Mouse (Mus musculus) embryonic facial prominence, embryonic 15.5 days (tissue): Measurements from ENCODE around the gene Klhl25. TPM values are rescaled to one million over a fixed set of nuclear protein-coding genes. Genes with fewer than 3 reads are reported as not detected.
A peak's percentile ranks its signal among the peaks of the same experiment; 100 is the strongest.

ENCODE experiments used
- ATAC-seq: fragments of 200-750 bp; cut with Nextera tagmentation; 2 replicates; pipeline ENCODE4 v1.8.0; 2017; ENCODE audit warnings: low read depth, moderate TSS enrichment; ENCODE audit not compliant: insufficient number of reproducible peaks, low FRiP score, low TSS enrichment
- H3K27ac ChIP-seq: fragments of 300-500 bp; sonication (generic); replicated peaks from 2 replicates; pipeline ENCODE4 v1.5.1; 2015; ENCODE audit warnings: mild to moderate bottlenecking, inconsistent platforms
- H3K27me3 ChIP-seq: fragments of 300-500 bp; sonication (generic); 2 replicates; pipeline ENCODE4 v1.6.1; 2015; ENCODE audit warnings: inconsistent platforms
- H3K36me3 ChIP-seq: fragments of 300-500 bp; sonication (generic); 2 replicates; pipeline ENCODE4 v1.6.1; 2015; ENCODE audit warnings: mild to moderate bottlenecking, inconsistent platforms
- H3K4me1 ChIP-seq: fragments of 300-500 bp; sonication (generic); 2 replicates; pipeline ENCODE4 v1.6.1; 2015; ENCODE audit warnings: inconsistent platforms
- H3K4me2 ChIP-seq: fragments of 300-500 bp; sonication (generic); replicated peaks from 2 replicates; pipeline ENCODE4 v1.6.1; 2015; ENCODE audit warnings: mild to moderate bottlenecking, inconsistent platforms
- H3K4me3 ChIP-seq: fragments of 300-500 bp; sonication (generic); replicated peaks from 2 replicates; pipeline ENCODE4 v1.5.1; 2015; ENCODE audit warnings: mild to moderate bottlenecking, inconsistent platforms
- H3K9ac ChIP-seq: fragments of 300-500 bp; sonication (generic); 2 replicates; pipeline ENCODE4 v1.6.1; 2015; ENCODE audit warnings: inconsistent platforms
- H3K9me3 ChIP-seq: fragments of 300-500 bp; sonication (generic); replicated peaks from 2 replicates; pipeline ENCODE4 v1.6.1; 2016; ENCODE audit warnings: inconsistent platforms
- WGBS: fragments of 180-500 bp; shearing (Covaris S2); methylation state at CpG from one replicate; pipeline ENCODE4 v1.1.7; 2015; 5-methylcytosine and 5-hydroxymethylcytosine counted together
- polyA plus RNA-seq: library from polyadenylated mRNA; unstranded; fragments of >200 nt; fragmentation: Nextera tagmentation; extraction: Ambion mirVana; gene quantifications from 2 replicates; pipeline ENCODE4 v1.2.1, GENCODE M21; 2015

Gene Klhl25
- polyA plus RNA-seq, 1 experiment from 2014 or later: 23.3 TPM

DNA sequence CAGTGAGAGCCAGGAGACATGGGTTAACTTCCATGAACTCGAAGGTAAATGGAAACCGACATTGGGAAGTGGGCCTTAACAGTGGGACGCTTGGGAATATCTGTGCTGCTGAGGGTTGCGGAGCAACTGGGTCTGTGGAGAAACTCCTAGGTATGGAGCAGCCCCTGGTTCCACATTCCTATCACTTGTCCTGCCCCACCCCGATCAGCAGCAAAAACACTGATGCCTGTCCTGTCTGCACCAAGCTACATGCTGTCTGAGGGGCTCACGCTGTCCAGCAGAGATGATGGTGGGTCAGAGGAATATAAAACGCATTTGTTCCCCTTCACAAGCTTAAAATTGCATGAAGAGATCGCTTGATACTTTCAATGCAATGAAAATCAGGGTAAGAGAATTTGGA, 32.1 kb downstream of the Klhl25 start:
- Histone ChIP-seq H3K9ac (no peak overlapping the region), H3K4me1 (peaks cover 5% of the 10 kb centered on the region), H3K27ac (0 out of 2 replicates have a peak overlapping the region, but pooled peaks have one; percentile 17), H3K9me3 (no peaks in the 10 kb centered on the region), H3K4me2 (peak overlapping the region; percentile 29; the same call in 1 of the 2 replicates), H3K36me3 (0 out of 2 replicates have a peak, but pooled peaks cover 3% of the 10 kb centered on the region), H3K4me3 (no peak overlapping the region), H3K27me3 (no peaks in the 10 kb centered on the region)
- 57% methylated on average over 8 of the region's 8 CpGs for WGBS
- no peak for ATAC-seq

DNA sequence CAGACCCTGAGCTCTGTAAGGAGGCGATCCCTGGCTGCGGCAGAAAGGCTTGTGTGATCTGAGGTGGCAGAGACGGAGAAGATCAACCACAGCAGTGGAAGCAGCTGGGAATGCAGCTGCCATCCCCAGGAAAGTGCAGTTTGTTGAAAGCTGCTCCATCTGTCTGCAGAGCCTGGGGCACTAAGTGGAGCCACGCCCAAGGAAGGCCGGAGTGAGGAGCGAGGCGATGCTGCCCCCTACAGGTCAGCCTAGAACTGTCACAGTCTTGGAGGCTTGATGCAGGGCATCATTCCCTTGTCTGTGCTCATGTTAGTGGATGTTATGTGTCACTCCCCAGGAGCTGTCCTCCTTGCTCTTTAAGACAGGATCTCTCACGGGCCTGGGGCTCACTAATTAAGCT, 32.5 kb downstream of the Klhl25 start:
- peaks cover 5% of the 10 kb centered on the region for H3K4me1 ChIP-seq
- H3K4me3 ChIP-seq: no peak overlapping the region
- no peaks in the 10 kb centered on the region for H3K27me3 ChIP-seq
- H3K36me3 ChIP-seq: 0 out of 2 replicates have a peak, but pooled peaks cover 2% of the 10 kb centered on the region
- H3K4me2 ChIP-seq: peak overlapping the region; percentile 29; the same call in 1 of the 2 replicates
- no peaks in the 10 kb centered on the region for H3K9me3 ChIP-seq
- no peak overlapping the region for H3K9ac ChIP-seq
- WGBS: 2% methylated on average over 8 of the region's 8 CpGs
- ATAC-seq: peak; percentile 82
- 0 out of 2 replicates have a peak overlapping the region, but pooled peaks have one; percentile 17 for H3K27ac ChIP-seq

DNA sequence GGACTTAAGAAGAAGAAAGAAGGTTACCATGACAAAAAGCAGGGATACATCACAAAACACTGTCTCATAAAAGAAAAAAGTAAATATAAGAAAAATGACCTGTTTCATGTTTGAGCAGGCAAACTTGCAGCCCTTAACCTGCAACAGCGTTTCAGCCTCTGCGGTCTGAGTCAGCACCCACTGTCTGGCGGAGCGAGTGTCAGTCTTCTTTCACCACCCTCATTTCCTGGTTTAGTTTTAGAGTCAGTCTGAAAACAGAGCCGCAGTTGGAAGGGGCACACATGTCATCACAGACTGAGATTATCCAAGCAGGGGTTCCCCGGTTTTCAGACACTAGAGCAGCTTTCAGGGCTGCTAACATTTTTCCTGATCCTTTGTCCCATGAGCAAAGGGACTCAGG, 33.3 kb downstream of the Klhl25 start:
- H3K4me2 ChIP-seq: no peak overlapping the region
- H3K9me3 ChIP-seq: no peaks in the 10 kb centered on the region
- WGBS: 51% methylated on average over 6 of the region's 6 CpGs
- peaks cover 5% of the 10 kb centered on the region for H3K4me1 ChIP-seq
- H3K27me3 ChIP-seq: no peaks in the 10 kb centered on the region
- H3K4me3 ChIP-seq: no peak overlapping the region
- H3K36me3 ChIP-seq: no peaks in the 10 kb centered on the region
- ATAC-seq: no peak
- no peak overlapping the region for H3K27ac ChIP-seq
- no peak overlapping the region for H3K9ac ChIP-seq

DNA sequence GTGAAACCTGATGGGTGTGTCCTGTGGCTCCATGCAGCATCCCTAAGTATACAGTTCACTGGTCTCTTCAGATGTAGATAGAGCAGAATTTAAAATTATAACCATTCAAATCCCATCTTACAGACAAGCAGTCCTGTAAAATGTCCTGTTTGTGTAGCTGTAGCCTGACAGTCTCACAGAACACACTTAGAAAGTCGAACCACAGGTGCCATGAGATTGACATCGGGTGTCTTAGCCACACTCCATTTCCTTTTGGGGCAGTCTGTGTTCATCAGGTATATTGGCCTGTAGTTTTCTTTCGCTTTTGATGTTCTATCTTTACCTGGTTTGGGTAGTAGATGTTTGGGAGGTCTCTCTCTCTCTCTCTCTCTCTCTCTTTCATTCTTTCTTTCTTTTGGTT, 33.7 kb downstream of the Klhl25 start:
- no peak for ATAC-seq
- H3K9me3 ChIP-seq: no peaks in the 10 kb centered on the region
- no peak overlapping the region for H3K9ac ChIP-seq
- 63% methylated on average over 3 of the region's 3 CpGs for WGBS
- peaks cover 5% of the 10 kb centered on the region for H3K4me1 ChIP-seq
- H3K4me3 ChIP-seq: no peak overlapping the region
- no peaks in the 10 kb centered on the region for H3K36me3 ChIP-seq
- H3K4me2 ChIP-seq: no peak overlapping the region
- H3K27ac ChIP-seq: no peak overlapping the region
- no peaks in the 10 kb centered on the region for H3K27me3 ChIP-seq

DNA sequence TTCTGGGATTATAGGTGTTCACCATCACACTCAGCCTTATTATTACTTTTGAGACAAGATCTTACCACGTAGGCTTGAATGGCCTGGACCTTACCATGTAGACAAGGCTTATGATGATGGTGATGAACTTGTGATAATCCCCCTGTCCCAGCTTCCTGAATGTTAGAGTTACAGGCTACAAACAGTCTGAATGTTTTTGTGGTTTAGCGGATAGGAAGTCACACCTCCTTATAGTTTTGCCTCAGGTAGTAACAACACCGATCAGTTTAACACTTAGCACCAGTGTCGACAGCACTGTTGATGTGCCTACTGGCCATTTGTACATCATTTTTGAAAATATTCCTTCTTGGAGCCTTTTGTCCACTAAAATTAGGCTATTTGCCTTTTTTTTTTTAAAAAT, 43.4 kb downstream of the Klhl25 start:
- no peak for ATAC-seq
- Histone ChIP-seq H3K27ac (no peak overlapping the region), H3K4me1 (no peaks in the 10 kb centered on the region)

DNA sequence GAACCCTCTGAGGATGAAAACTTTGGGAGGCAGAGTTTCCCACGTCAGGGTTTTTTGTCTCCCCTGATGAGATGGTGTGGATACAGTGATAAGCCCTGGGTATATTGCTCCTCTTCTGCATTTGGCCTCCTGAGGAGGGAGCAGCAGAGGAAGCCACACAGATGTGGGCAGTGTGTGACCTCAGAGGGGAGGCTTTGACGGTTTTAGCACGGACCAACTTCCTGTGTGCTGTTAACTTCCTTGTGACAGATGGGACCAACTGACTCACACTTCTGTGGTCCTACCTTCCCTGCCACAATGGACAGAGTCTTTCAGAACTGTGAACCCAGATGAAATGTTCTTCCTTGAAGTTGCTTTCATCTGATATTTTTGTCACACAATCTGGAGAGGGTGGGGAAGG, 44.6 kb downstream of the Klhl25 start:
- ATAC-seq: no peak
- no peak overlapping the region for H3K4me3 ChIP-seq
- no peaks in the 10 kb centered on the region for H3K4me1 ChIP-seq
- H3K9ac ChIP-seq: no peak overlapping the region
- H3K4me2 ChIP-seq: no peak overlapping the region
- WGBS: 47% methylated on average over 3 of the region's 3 CpGs
- no peaks in the 10 kb centered on the region for H3K9me3 ChIP-seq
- H3K27me3 ChIP-seq: no peaks in the 10 kb centered on the region
- no peak overlapping the region for H3K27ac ChIP-seq
- H3K36me3 ChIP-seq: no peaks in the 10 kb centered on the region

More for the DNA sequence above, 43.4 kb downstream of the Klhl25 start:
- no peaks in the 10 kb centered on the region for H3K27me3 ChIP-seq
- no peak overlapping the region for H3K4me3 ChIP-seq
- H3K4me2 ChIP-seq: no peak overlapping the region
- WGBS: 87% methylated on average over 4 of the region's 4 CpGs
- no peak overlapping the region for H3K9ac ChIP-seq
- no peaks in the 10 kb centered on the region for H3K9me3 ChIP-seq
- no peaks in the 10 kb centered on the region for H3K36me3 ChIP-seq

DNA sequence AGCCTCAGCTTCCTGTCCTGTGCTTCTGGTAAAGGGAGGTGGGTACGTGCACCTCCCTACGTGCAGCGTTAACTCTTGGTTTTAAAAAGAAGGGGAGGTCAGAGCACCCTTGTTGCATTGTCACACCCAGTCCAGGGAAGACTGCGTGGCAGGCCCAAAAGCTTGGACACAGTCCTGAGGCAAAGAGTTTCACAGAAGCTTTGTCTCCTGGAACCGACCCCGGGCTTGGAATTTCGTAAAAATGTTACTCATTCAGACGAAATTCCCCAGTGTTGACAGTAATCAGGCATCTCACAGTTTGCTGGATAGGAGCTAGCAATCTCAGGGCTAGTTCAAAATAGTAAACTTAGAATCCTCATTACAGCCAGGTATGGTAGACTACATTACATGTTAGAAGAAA, 45.6 kb downstream of the Klhl25 start:
- Histone ChIP-seq H3K9ac (no peak overlapping the region), H3K9me3 (no peaks in the 10 kb centered on the region), H3K4me2 (no peak overlapping the region), H3K27me3 (no peaks in the 10 kb centered on the region), H3K4me1 (no peaks in the 10 kb centered on the region), H3K27ac (no peak overlapping the region), H3K36me3 (no peaks in the 10 kb centered on the region), H3K4me3 (no peak overlapping the region)
- no peak for ATAC-seq
- 84% methylated on average over 8 of the region's 8 CpGs for WGBS

DNA sequence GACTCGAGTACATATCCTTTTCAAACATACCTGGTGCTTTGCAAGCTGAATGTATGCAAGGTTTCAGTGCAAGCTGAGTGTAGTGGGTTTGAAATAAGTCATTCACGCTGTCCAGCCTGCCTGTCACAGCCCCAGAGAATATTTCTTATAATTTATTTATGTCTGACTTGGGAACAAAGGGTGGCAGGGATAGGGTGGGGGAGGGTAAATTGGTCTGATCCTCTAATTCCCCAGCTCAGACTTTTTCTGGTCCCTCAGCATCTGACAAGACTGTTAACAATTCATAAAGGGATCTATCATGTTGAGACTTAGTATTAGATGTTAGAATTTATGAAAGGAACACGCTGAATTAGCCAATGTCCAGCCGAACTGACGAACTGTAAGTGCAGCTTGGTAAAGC, 48.9 kb downstream of the Klhl25 start:
- H3K9ac ChIP-seq: no peak overlapping the region
- no peak for ATAC-seq
- H3K9me3 ChIP-seq: no peaks in the 10 kb centered on the region
- H3K4me3 ChIP-seq: no peak overlapping the region
- H3K27me3 ChIP-seq: no peaks in the 10 kb centered on the region
- no peak overlapping the region for H3K4me2 ChIP-seq
- no peak overlapping the region for H3K27ac ChIP-seq
- H3K36me3 ChIP-seq: no peaks in the 10 kb centered on the region
- WGBS: 81% methylated on average over 5 of the region's 5 CpGs
- no peaks in the 10 kb centered on the region for H3K4me1 ChIP-seq

DNA sequence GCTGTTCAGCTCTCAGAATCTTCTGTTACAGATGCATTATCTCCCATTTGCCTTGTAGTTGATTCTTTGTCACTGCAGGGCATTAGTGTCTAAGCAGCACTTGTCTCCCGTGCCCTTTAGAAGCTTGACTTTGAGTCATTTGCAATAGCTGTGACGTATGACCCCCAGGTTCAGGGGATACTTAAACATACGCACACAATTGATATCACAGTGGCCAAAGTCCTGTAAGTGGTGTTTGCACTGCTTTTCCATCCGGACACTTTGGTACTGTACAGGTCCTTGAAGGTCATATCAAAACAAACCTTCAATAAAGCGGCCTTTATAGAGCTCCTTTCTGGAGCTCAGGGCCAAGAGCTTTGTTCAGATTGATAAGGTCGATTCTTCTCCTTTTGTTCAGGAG, 51.0 kb downstream of the Klhl25 start:
- Histone ChIP-seq H3K27ac (no peak overlapping the region), H3K9ac (no peak overlapping the region), H3K36me3 (no peaks in the 10 kb centered on the region), H3K27me3 (no peaks in the 10 kb centered on the region), H3K9me3 (no peaks in the 10 kb centered on the region), H3K4me3 (no peak overlapping the region), H3K4me2 (no peak overlapping the region), H3K4me1 (no peaks in the 10 kb centered on the region)
- 81% methylated on average over 6 of the region's 6 CpGs for WGBS
- no peak for ATAC-seq

DNA sequence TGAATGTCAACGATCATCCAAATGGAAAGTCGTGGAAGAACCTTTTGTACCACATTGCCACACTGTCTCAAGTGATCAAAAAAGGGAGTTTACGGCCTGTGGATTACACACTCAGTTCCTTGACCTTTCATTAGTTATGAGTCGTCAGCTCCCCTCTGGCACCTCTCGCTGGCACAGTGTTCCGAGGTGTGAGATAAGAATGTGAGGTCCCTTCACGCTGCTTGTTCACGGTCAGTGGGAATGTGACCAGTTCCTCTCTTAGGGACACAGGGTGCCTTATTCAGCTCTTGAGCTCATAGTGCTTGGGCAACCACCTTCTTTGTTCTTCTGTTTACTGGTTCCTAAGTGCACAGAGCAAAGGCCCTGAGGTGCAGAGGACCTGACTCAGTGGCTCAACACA, 51.4 kb downstream of the Klhl25 start:
- no peak overlapping the region for H3K4me2 ChIP-seq
- no peaks in the 10 kb centered on the region for H3K27me3 ChIP-seq
- H3K27ac ChIP-seq: no peak overlapping the region
- no peak overlapping the region for H3K4me3 ChIP-seq
- H3K4me1 ChIP-seq: no peaks in the 10 kb centered on the region
- H3K9ac ChIP-seq: no peak overlapping the region
- H3K36me3 ChIP-seq: no peaks in the 10 kb centered on the region
- 68% methylated on average over 8 of the region's 8 CpGs for WGBS
- no peaks in the 10 kb centered on the region for H3K9me3 ChIP-seq
- no peak for ATAC-seq

DNA sequence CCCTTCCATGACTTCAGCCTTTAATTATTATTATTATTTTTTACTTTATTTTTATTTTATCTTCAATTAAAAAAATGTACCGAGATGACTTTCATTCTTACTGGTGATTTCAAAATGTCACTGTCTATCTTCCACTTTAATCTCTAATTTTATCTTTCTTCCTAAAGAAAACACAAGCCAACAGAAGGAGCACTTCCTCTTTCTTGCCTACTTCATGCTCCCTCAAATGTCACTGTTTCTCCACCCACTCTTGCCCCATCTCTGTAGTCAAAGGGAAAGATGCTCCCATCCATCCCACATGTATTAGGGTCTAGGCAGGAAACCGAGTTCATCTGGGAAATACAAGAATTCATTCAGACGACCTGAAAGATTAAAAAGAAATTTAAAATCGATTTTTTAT, 51.8 kb downstream of the Klhl25 start:
- ATAC-seq: no peak
- WGBS: 75% methylated on average over 4 of the region's 4 CpGs
- H3K4me2 ChIP-seq: no peak overlapping the region
- H3K27me3 ChIP-seq: no peaks in the 10 kb centered on the region
- H3K9me3 ChIP-seq: no peaks in the 10 kb centered on the region
- no peaks in the 10 kb centered on the region for H3K36me3 ChIP-seq
- no peak overlapping the region for H3K4me3 ChIP-seq
- no peak overlapping the region for H3K27ac ChIP-seq
- no peaks in the 10 kb centered on the region for H3K4me1 ChIP-seq
- H3K9ac ChIP-seq: no peak overlapping the region

DNA sequence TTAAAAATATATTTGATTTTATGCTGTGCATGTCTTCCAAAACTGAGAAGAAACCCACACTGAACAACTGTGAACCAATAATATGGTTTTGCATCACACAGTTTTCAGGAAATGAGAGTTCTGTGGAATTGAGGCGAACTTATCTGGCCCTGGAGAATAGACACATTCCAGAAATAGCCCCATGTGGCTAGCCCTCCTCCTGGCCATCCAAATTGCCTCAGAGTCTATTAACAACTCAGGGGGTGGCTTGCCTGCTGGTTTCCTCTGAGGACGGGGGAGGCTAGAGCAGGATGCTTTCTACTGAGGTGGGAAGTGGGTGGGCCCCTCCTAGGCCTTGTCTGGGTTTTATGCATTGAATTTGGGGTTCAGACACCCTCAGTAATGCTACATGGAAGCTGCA, 57.0 kb downstream of the Klhl25 start:
- H3K9me3 ChIP-seq: no peaks in the 10 kb centered on the region
- no peak overlapping the region for H3K27ac ChIP-seq
- no peak for ATAC-seq
- no peak overlapping the region for H3K4me3 ChIP-seq
- H3K4me2 ChIP-seq: no peak overlapping the region
- H3K4me1 ChIP-seq: no peaks in the 10 kb centered on the region
- H3K27me3 ChIP-seq: no peaks in the 10 kb centered on the region
- whole genome bisulfite sequencing: 23% methylated on average over 2 of the region's 2 CpGs
- no peak overlapping the region for H3K9ac ChIP-seq
- no peaks in the 10 kb centered on the region for H3K36me3 ChIP-seq
